Mouse (Mus musculus) embryonic facial prominence, embryonic 14.5 days (tissue): ENCODE data around the gene Bace1. TPM values are rescaled to one million over a fixed set of nuclear protein-coding genes. Genes with fewer than 3 reads are reported as not detected.

Experiments used
- ATAC-seq: fragments of 200-750 bp; cut with Nextera tagmentation; 2 replicates; pipeline ENCODE4 v1.8.0; 2017; ENCODE audit warnings: low read depth, moderate number of reproducible peaks, moderate TSS enrichment
- DNase-seq: peaks from one replicate; pipeline ENCODE4 v3.0.0-alpha.2; 2015; ENCODE audit warnings: low spot score
- H3K27ac ChIP-seq: fragments of 300-500 bp; sonication (generic); replicated peaks from 2 replicates; pipeline ENCODE4 v1.5.1; 2014; ENCODE audit warnings: low read depth, mild to moderate bottlenecking, low read length, moderate library complexity
- H3K27me3 ChIP-seq: fragments of 300-500 bp; sonication (generic); replicated peaks from 2 replicates; pipeline ENCODE4 v1.6.1; 2014; ENCODE audit warnings: low read length; ENCODE audit not compliant: control insufficient read depth, insufficient read depth
- H3K36me3 ChIP-seq: fragments of 300-500 bp; sonication (generic); 2 replicates; pipeline ENCODE4 v1.6.1; 2014; ENCODE audit warnings: low read length, mixed read lengths; ENCODE audit not compliant: control insufficient read depth, insufficient read depth
- H3K4me1 ChIP-seq: fragments of 300-500 bp; sonication (generic); 2 replicates; pipeline ENCODE4 v1.6.1; 2014; ENCODE audit warnings: antibody characterized with exemption, low read length; ENCODE audit not compliant: control insufficient read depth, insufficient read depth
- H3K4me2 ChIP-seq: fragments of 300-500 bp; sonication (generic); 2 replicates; pipeline ENCODE4 v1.6.1; 2014; ENCODE audit warnings: low read depth, mild to moderate bottlenecking, low read length, moderate library complexity, mixed read lengths
- H3K4me3 ChIP-seq: fragments of 300-500 bp; sonication (generic); 2 replicates; pipeline ENCODE4 v1.5.1; 2014; ENCODE audit warnings: low read depth, mild to moderate bottlenecking, low read length
- H3K9ac ChIP-seq: fragments of 300-500 bp; sonication (generic); 2 replicates; pipeline ENCODE4 v1.6.1; 2014; ENCODE audit warnings: low read depth, mild to moderate bottlenecking, low read length, moderate library complexity, mixed read lengths
- H3K9me3 ChIP-seq: fragments of 300-500 bp; sonication (generic); 2 replicates; pipeline ENCODE4 v1.6.1; 2016; ENCODE audit warnings: low read length; ENCODE audit not compliant: control insufficient read depth
- WGBS: fragments of 180-500 bp; shearing (Covaris S2); extraction: QIAGEN DNeasy Blood & Tissue Kit; methylation state at CpG from one replicate; pipeline ENCODE4 v1.1.7; 2014; 5-methylcytosine and 5-hydroxymethylcytosine counted together
- polyA plus RNA-seq: library from polyadenylated mRNA; unstranded; fragments of >200 nt; fragmentation: Nextera tagmentation; extraction: Ambion mirVana; gene quantifications from 2 replicates; pipeline ENCODE4 v1.2.1, GENCODE M21; 2014

Gene Bace1
- polyA plus RNA-seq, 1 experiment from 2014 or later, result 40.6 TPM

GRCm38 (mm10) chr9:45803070-45803774, 35.2 kb upstream of the Bace1 start:
- H3K36me3 ChIP-seq, result peaks cover 36% of the 10 kb centered on the region
- WGBS, result 78% methylated on average over 21 of the region's 21 CpGs
- H3K4me2 ChIP-seq, result no peak overlapping the region

GRCm38 (mm10) chr9:45806847-45807246, 31.5 kb upstream of the Bace1 start:
- WGBS, result 92% methylated on average over 11 of the region's 11 CpGs
- Histone ChIP-seq H3K27me3 (no peaks in the 10 kb centered on the region), H3K27ac (no peak overlapping the region), H3K9ac (no peak overlapping the region), H3K9me3 (no peaks in the 10 kb centered on the region), H3K4me3 (no peak overlapping the region), H3K4me1 (no peaks in the 10 kb centered on the region), H3K4me2 (no peak overlapping the region), H3K36me3 (peaks cover 40% of the 10 kb centered on the region)
- ATAC-seq (no peak), DNase-seq (no peak)

More at GRCm38 (mm10) chr9:45803070-45803774, 35.2 kb upstream of the Bace1 start:
- no peak overlapping the region for H3K27ac ChIP-seq
- ATAC-seq (no peak), DNase-seq (no peak)
- no peak overlapping the region for H3K9ac ChIP-seq
- H3K9me3 ChIP-seq, result no peaks in the 10 kb centered on the region
- H3K4me1 ChIP-seq, result peaks cover 10% of the 10 kb centered on the region
- H3K4me3 ChIP-seq, result no peak overlapping the region
- H3K27me3 ChIP-seq, result no peaks in the 10 kb centered on the region

- peaks cover 38% of the 10 kb centered on the region for H3K36me3 ChIP-seq
- no peak overlapping the region for H3K4me3 ChIP-seq
- no peaks in the 10 kb centered on the region for H3K9me3 ChIP-seq
- no peak for DNase-seq
- WGBS, result 86% methylated on average over 11 of the region's 11 CpGs
- H3K9ac ChIP-seq, result no peak overlapping the region
- no peaks in the 10 kb centered on the region for H3K4me1 ChIP-seq
- no peak overlapping the region for H3K4me2 ChIP-seq
- ATAC-seq, result no peak
- H3K27ac ChIP-seq, result no peak overlapping the region
- H3K27me3 ChIP-seq, result no peaks in the 10 kb centered on the region
Observed at GRCm38 (mm10) chr9:45807337-45807736, 31.0 kb upstream of the Bace1 start.

- WGBS, result 79% methylated on average over 8 of the region's 8 CpGs
- Histone ChIP-seq H3K9me3 (no peaks in the 10 kb centered on the region), H3K27me3 (no peaks in the 10 kb centered on the region), H3K36me3 (peaks cover 38% of the 10 kb centered on the region), H3K9ac (no peak overlapping the region), H3K27ac (no peak overlapping the region), H3K4me1 (no peaks in the 10 kb centered on the region), H3K4me3 (no peak overlapping the region), H3K4me2 (no peak overlapping the region)
- DNase-seq, result no peak
- no peak for ATAC-seq
Observed at GRCm38 (mm10) chr9:45807761-45808160, 30.6 kb upstream of the Bace1 start.

- no peaks in the 10 kb centered on the region for H3K9me3 ChIP-seq
- WGBS, result 74% methylated on average over 5 of the region's 5 CpGs
- ATAC-seq (no peak), DNase-seq (no peak)
- H3K4me3 ChIP-seq, result no peak overlapping the region
- H3K27me3 ChIP-seq, result no peaks in the 10 kb centered on the region
- no peaks in the 10 kb centered on the region for H3K4me1 ChIP-seq
- H3K36me3 ChIP-seq, result peaks cover 32% of the 10 kb centered on the region
- no peak overlapping the region for H3K27ac ChIP-seq
- H3K9ac ChIP-seq, result no peak overlapping the region
- H3K4me2 ChIP-seq, result no peak overlapping the region
Observed at GRCm38 (mm10) chr9:45811946-45812345, 26.4 kb upstream of the Bace1 start.

- no peaks in the 10 kb centered on the region for H3K27me3 ChIP-seq
- H3K4me1 ChIP-seq, result no peaks in the 10 kb centered on the region
- WGBS, result 77% methylated on average over 9 of the region's 9 CpGs
- DNase-seq (no peak), ATAC-seq (no peak)
- H3K4me2 ChIP-seq, result no peak overlapping the region
- H3K27ac ChIP-seq, result no peak overlapping the region
- H3K36me3 ChIP-seq, result peaks cover 22% of the 10 kb centered on the region
- no peaks in the 10 kb centered on the region for H3K9me3 ChIP-seq
- H3K4me3 ChIP-seq, result no peak overlapping the region
- H3K9ac ChIP-seq, result no peak overlapping the region
Observed at GRCm38 (mm10) chr9:45815113-45815512, 23.3 kb upstream of the Bace1 start.

GRCm38 (mm10) chr9:45815525-45815924, 22.9 kb upstream of the Bace1 start:
- no peak for DNase-seq
- 82% methylated on average over 10 of the region's 10 CpGs for WGBS
- no peak for ATAC-seq
- H3K9ac ChIP-seq, result no peak overlapping the region
- H3K4me2 ChIP-seq, result no peak overlapping the region
- no peaks in the 10 kb centered on the region for H3K9me3 ChIP-seq
- no peak overlapping the region for H3K4me3 ChIP-seq
- H3K4me1 ChIP-seq, result no peaks in the 10 kb centered on the region
- H3K27me3 ChIP-seq, result no peaks in the 10 kb centered on the region
- peaks cover 22% of the 10 kb centered on the region for H3K36me3 ChIP-seq
- H3K27ac ChIP-seq, result no peak overlapping the region

- no peak overlapping the region for H3K4me3 ChIP-seq
- DNase-seq (no peak), ATAC-seq (no peak)
- no peaks in the 10 kb centered on the region for H3K27me3 ChIP-seq
- no peaks in the 10 kb centered on the region for H3K4me1 ChIP-seq
- peaks cover 44% of the 10 kb centered on the region for H3K36me3 ChIP-seq
- no peak overlapping the region for H3K9ac ChIP-seq
- 86% methylated on average over 9 of the region's 9 CpGs for WGBS
- H3K4me2 ChIP-seq, result no peak overlapping the region
- H3K27ac ChIP-seq, result no peak overlapping the region
- H3K9me3 ChIP-seq, result no peaks in the 10 kb centered on the region
Observed at GRCm38 (mm10) chr9:45818406-45819011, 19.9 kb upstream of the Bace1 start.
